ENCODE assay signal across 8 mouse cellular contexts in genomic region chr14:25725690-25726089, GRCm38 (mm10). TPM values are rescaled to one million over a fixed set of nuclear protein-coding genes. Genes with fewer than 3 reads are reported as not detected.
DNase-seq lines count a peak whose midpoint lies in the region; ATAC-seq and TF ChIP-seq lines count a peak whose summit lies in the region.

No protein-coding gene starts in this region.

- H3K9me3 ChIP-seq in hindbrain, embryonic 12.5 days (replicated peaks) = 0 out of 2 replicates have a peak, but pooled peaks cover 4% of the 10 kb centered on the region
- H3K9me3 ChIP-seq in hindbrain, embryonic 14.5 days (ENCODE audit: control insufficient read depth, low read length) = no peaks in the 10 kb centered on the region
- H3K9me3 ChIP-seq in embryonic facial prominence, embryonic 11.5 days (replicated peaks; ENCODE audit: control insufficient read depth, low read length) = no peaks in the 10 kb centered on the region
- no peaks in the 10 kb centered on the region for H3K9me3 ChIP-seq in hindbrain, postnatal 0 days (ENCODE audit: low read length)
- H3K9me3 ChIP-seq in liver, embryonic 13.5 days (replicated peaks) = no peaks in the 10 kb centered on the region

- H3K36me3 ChIP-seq in hindbrain, embryonic 12.5 days = no peaks in the 10 kb centered on the region
- no peaks in the 10 kb centered on the region for H3K36me3 ChIP-seq in hindbrain, embryonic 14.5 days (replicated peaks; ENCODE audit: control insufficient read depth, insufficient read depth)
- no peaks in the 10 kb centered on the region; the same call in 1 of the 2 replicates for H3K36me3 ChIP-seq in embryonic facial prominence, embryonic 11.5 days (replicated peaks; ENCODE audit: control insufficient read depth, insufficient read depth, low read depth, low read length)
- H3K36me3 ChIP-seq in hindbrain, postnatal 0 days (ENCODE audit: insufficient read depth, low read length) = no peaks in the 10 kb centered on the region
- H3K36me3 ChIP-seq in liver, embryonic 13.5 days = 0 out of 2 replicates have a peak, but pooled peaks cover 2% of the 10 kb centered on the region

- no peak overlapping the region for H3K4me3 ChIP-seq in hindbrain, embryonic 12.5 days
- H3K4me3 ChIP-seq in hindbrain, embryonic 14.5 days (replicated peaks; ENCODE audit: low read length) = no peak overlapping the region
- no peak overlapping the region for H3K4me3 ChIP-seq in embryonic facial prominence, embryonic 11.5 days (ENCODE audit: low read depth, low read length)
- H3K4me3 ChIP-seq in hindbrain, postnatal 0 days (ENCODE audit: low read length) = no peak overlapping the region
- no peak overlapping the region for H3K4me3 ChIP-seq in liver, embryonic 13.5 days (replicated peaks)

- H3K27me3 ChIP-seq in hindbrain, embryonic 12.5 days = no peaks in the 10 kb centered on the region; the same call in 1 of the 2 replicates
- no peaks in the 10 kb centered on the region for H3K27me3 ChIP-seq in hindbrain, embryonic 14.5 days (ENCODE audit: control insufficient read depth, insufficient read depth, low read length)
- no peaks in the 10 kb centered on the region for H3K27me3 ChIP-seq in embryonic facial prominence, embryonic 11.5 days (ENCODE audit: control insufficient read depth, insufficient read depth, low read length)
- H3K27me3 ChIP-seq in hindbrain, postnatal 0 days (ENCODE audit: insufficient read depth, low read length) = no peaks in the 10 kb centered on the region
- no peaks in the 10 kb centered on the region for H3K27me3 ChIP-seq in liver, embryonic 13.5 days

- H3K9ac ChIP-seq in hindbrain, embryonic 12.5 days = no peak overlapping the region
- H3K9ac ChIP-seq in hindbrain, embryonic 14.5 days = no peak overlapping the region
- no peak overlapping the region for H3K9ac ChIP-seq in embryonic facial prominence, embryonic 11.5 days (replicated peaks; ENCODE audit: low read length)
- no peak overlapping the region for H3K9ac ChIP-seq in hindbrain, postnatal 0 days (replicated peaks; ENCODE audit: low read length)
- H3K9ac ChIP-seq in liver, embryonic 13.5 days = no peak overlapping the region

- H3K27ac ChIP-seq in hindbrain, embryonic 12.5 days = peak overlapping the region; percentile 67; the same call in 1 of the 2 replicates
- no peak overlapping the region for H3K27ac ChIP-seq in hindbrain, embryonic 14.5 days
- 0 out of 2 replicates have a peak overlapping the region, but pooled peaks have one; percentile 16 for H3K27ac ChIP-seq in embryonic facial prominence, embryonic 11.5 days (replicated peaks; ENCODE audit: low read depth, low read length)
- 0 out of 2 replicates have a peak overlapping the region, but pooled peaks have one; percentile 16 for H3K27ac ChIP-seq in hindbrain, postnatal 0 days
- H3K27ac ChIP-seq in liver, embryonic 13.5 days = no peak overlapping the region; the same call in 1 of the 2 replicates

- no peak for DNase-seq in hindbrain, embryonic 14.5 days (ENCODE audit: low spot score)
- DNase-seq in embryonic facial prominence, embryonic 11.5 days (ENCODE audit: low spot score) = no peak
- DNase-seq in hindbrain, postnatal 0 days (ENCODE audit: low spot score) = no peak
- DNase-seq in liver, embryonic 13.5 days = no peak
- no peak for DNase-seq in left cerebral cortex, postnatal 14 days (ENCODE audit: low spot score in 2 of 2)
- no peak for DNase-seq in right cerebral cortex, postnatal 14 days

- intact Hi-C loops in left cerebral cortex, postnatal 14 days (cut with DNase I) = no loop called here

- TF ChIP-seq CTCF in hindbrain, postnatal 0 days (IDR thresholded peaks at IDR 0.05; ENCODE audit: low read depth) = no peak

- peaks cover 18% of the 10 kb centered on the region for H3K4me1 ChIP-seq in hindbrain, embryonic 12.5 days
- H3K4me1 ChIP-seq in hindbrain, embryonic 14.5 days (replicated peaks; ENCODE audit: control insufficient read depth, insufficient read depth, low read length) = peaks cover 11% of the 10 kb centered on the region; the same call in 1 of the 2 replicates
- H3K4me1 ChIP-seq in embryonic facial prominence, embryonic 11.5 days (ENCODE audit: control insufficient read depth, insufficient read depth, low read length) = peaks cover 11% of the 10 kb centered on the region
- H3K4me1 ChIP-seq in hindbrain, postnatal 0 days (ENCODE audit: insufficient read depth, low read length) = peaks cover 9% of the 10 kb centered on the region; the same call in 1 of the 2 replicates
- H3K4me1 ChIP-seq in liver, embryonic 13.5 days (replicated peaks) = peaks cover 26% of the 10 kb centered on the region

- no peak for ATAC-seq in hindbrain, embryonic 12.5 days (ENCODE audit: low FRiP score)
- ATAC-seq in hindbrain, embryonic 14.5 days (ENCODE audit: low FRiP score) = no peak
- ATAC-seq in embryonic facial prominence, embryonic 11.5 days (replicated peaks; ENCODE audit: insufficient number of reproducible peaks, low FRiP score, low TSS enrichment, low read depth) = no peak
- ATAC-seq in hindbrain, postnatal 0 days = no peak
- ATAC-seq in liver, embryonic 13.5 days (ENCODE audit: low read depth) = peak; percentile 29; the same call in 1 of the 2 replicates
- no peak for ATAC-seq in activated CD4-positive, CD25-positive, alpha-beta regulatory T cell, adult 4 months

- no peak overlapping the region for H3K4me2 ChIP-seq in hindbrain, embryonic 12.5 days (replicated peaks)
- no peak overlapping the region for H3K4me2 ChIP-seq in hindbrain, embryonic 14.5 days (replicated peaks)
- no peak overlapping the region for H3K4me2 ChIP-seq in embryonic facial prominence, embryonic 11.5 days (ENCODE audit: low read depth, low read length)
- no peak overlapping the region for H3K4me2 ChIP-seq in hindbrain, postnatal 0 days (ENCODE audit: low read depth, low read length)
- H3K4me2 ChIP-seq in liver, embryonic 13.5 days = no peak overlapping the region

- WGBS in hindbrain, embryonic 12.5 days = 38% methylated on average over 4 of the region's 4 CpGs
- 32% methylated on average over 4 of the region's 4 CpGs for WGBS in hindbrain, embryonic 14.5 days
- 18% methylated on average over 4 of the region's 4 CpGs for WGBS in embryonic facial prominence, embryonic 11.5 days
- WGBS in hindbrain, postnatal 0 days = 27% methylated on average over 4 of the region's 4 CpGs
- 37% methylated on average over 4 of the region's 4 CpGs for WGBS in liver, embryonic 13.5 days (ENCODE audit: insufficient replicate concordance)

RNA-seq across cellular contexts. Expression of gene Ppif, which starts 31.7 kb away (rescaled TPM):
- polyA plus RNA-seq in hindbrain, embryonic 12.5 days (2016; fragmentation: Nextera tagmentation; extraction: Ambion mirVana) = 26.2 and 29.6 TPM in 2 replicates
- polyA plus RNA-seq in hindbrain, embryonic 14.5 days (2014; fragmentation: Nextera tagmentation; extraction: Ambion mirVana) = 29.5 and 31.8 TPM in 2 replicates
- 40.7 and 43.7 TPM in 2 replicates for polyA plus RNA-seq in embryonic facial prominence, embryonic 11.5 days (2014; fragmentation: Nextera tagmentation; extraction: Ambion mirVana)
- 55.3 and 55.4 TPM in 2 replicates for total RNA-seq in hindbrain, postnatal 0 days (2014; rRNA removed)
- polyA plus RNA-seq in hindbrain, postnatal 0 days (2015; fragmentation: Nextera tagmentation; extraction: Ambion mirVana) = 46.1 and 46.7 TPM in 2 replicates
- 37.8 and 52.3 TPM in 2 replicates for polyA plus RNA-seq in liver, embryonic 13.5 days (2015; fragmentation: Nextera tagmentation; extraction: Ambion mirVana)
- polyA plus RNA-seq in activated CD4-positive, CD25-positive, alpha-beta regulatory T cell, adult 4 months (2017; shearing (Covaris generic)) = 10 to 100 TPM; 23.8 to 28.5 TPM
- 10 to 100 TPM; 23.5 to 25.2 TPM for total RNA-seq in left cerebral cortex, postnatal 14 days (2021)

RNA-seq across cellular contexts. Expression of gene Zcchc24, which starts 43.1 kb away (rescaled TPM):
- 25.1 and 31.5 TPM in 2 replicates for polyA plus RNA-seq in hindbrain, embryonic 12.5 days (2016; fragmentation: Nextera tagmentation; extraction: Ambion mirVana)
- polyA plus RNA-seq in hindbrain, embryonic 14.5 days (2014; fragmentation: Nextera tagmentation; extraction: Ambion mirVana) = 18.5 and 19.0 TPM in 2 replicates
- polyA plus RNA-seq in embryonic facial prominence, embryonic 11.5 days (2014; fragmentation: Nextera tagmentation; extraction: Ambion mirVana) = 23.6 and 24.5 TPM in 2 replicates
- 34.4 and 39.3 TPM in 2 replicates for total RNA-seq in hindbrain, postnatal 0 days (2014; rRNA removed)
- 19.7 and 20.4 TPM in 2 replicates for polyA plus RNA-seq in hindbrain, postnatal 0 days (2015; fragmentation: Nextera tagmentation; extraction: Ambion mirVana)
- 4.3 and 5.1 TPM in 2 replicates for polyA plus RNA-seq in liver, embryonic 13.5 days (2015; fragmentation: Nextera tagmentation; extraction: Ambion mirVana)
- under 1 TPM; 0.37 to 0.54 TPM for polyA plus RNA-seq in activated CD4-positive, CD25-positive, alpha-beta regulatory T cell, adult 4 months (2017; shearing (Covaris generic))
- total RNA-seq in left cerebral cortex, postnatal 14 days (2021) = 10 to 100 TPM; 41.9 to 43.9 TPM

Comparison
In these comparisons a context has a peak if more than half of its experiments do, and no peak if none do; other contexts are left out.
1. H3K27ac ChIP-seq: peak in hindbrain, embryonic 12.5 days (single experiment), embryonic facial prominence, embryonic 11.5 days (single experiment) and hindbrain, postnatal 0 days (single experiment); none in hindbrain, embryonic 14.5 days (single experiment) and liver, embryonic 13.5 days (single experiment).